Mouse (Mus musculus) kidney, embryonic 14.5 days (tissue): ENCODE measurements around the gene Chst15. TPM values are rescaled to one million over a fixed set of nuclear protein-coding genes. Genes with fewer than 3 reads are reported as not detected.

Experiments
- ATAC-seq: fragments of 200-750 bp; cut with Nextera tagmentation; 2 replicates; pipeline ENCODE4 v1.8.0; 2017; ENCODE audit warnings: moderate number of reproducible peaks, mild to moderate bottlenecking, moderate TSS enrichment, moderate library complexity; ENCODE audit not compliant: low FRiP score, low TSS enrichment
- H3K27ac ChIP-seq: fragments of 300-500 bp; sonication (generic); 2 replicates; pipeline ENCODE4 v1.5.1; 2014; ENCODE audit warnings: low read depth, mild to moderate bottlenecking, low read length, moderate library complexity, mixed read lengths
- H3K27me3 ChIP-seq: fragments of 300-500 bp; sonication (generic); 2 replicates; pipeline ENCODE4 v1.6.1; 2014; ENCODE audit warnings: mild to moderate bottlenecking, low read length; ENCODE audit not compliant: control insufficient read depth, insufficient read depth
- H3K36me3 ChIP-seq: fragments of 300-500 bp; sonication (generic); 2 replicates; pipeline ENCODE4 v1.6.1; 2014; ENCODE audit warnings: low read length, mixed read lengths; ENCODE audit not compliant: control insufficient read depth, insufficient read depth
- H3K4me1 ChIP-seq: fragments of 300-500 bp; sonication (generic); 2 replicates; pipeline ENCODE4 v1.6.1; 2014; ENCODE audit warnings: low read length, mixed read lengths; ENCODE audit not compliant: control insufficient read depth, insufficient read depth
- H3K4me2 ChIP-seq: fragments of 300-500 bp; sonication (generic); replicated peaks from 2 replicates; pipeline ENCODE4 v1.6.1; 2014; ENCODE audit warnings: low read depth, mild to moderate bottlenecking, low read length
- H3K4me3 ChIP-seq: fragments of 300-500 bp; sonication (generic); 2 replicates; pipeline ENCODE4 v1.5.1; 2014; ENCODE audit warnings: mild to moderate bottlenecking, low read length
- H3K9ac ChIP-seq: fragments of 300-500 bp; sonication (generic); 2 replicates; pipeline ENCODE4 v1.6.1; 2014; ENCODE audit warnings: low read depth, mild to moderate bottlenecking, low read length, moderate library complexity
- H3K9me3 ChIP-seq: fragments of 300-500 bp; sonication (generic); 2 replicates; pipeline ENCODE4 v1.6.1; 2016; ENCODE audit warnings: low read length; ENCODE audit not compliant: control insufficient read depth
- WGBS: fragments of 180-500 bp; shearing (Covaris S2); extraction: QIAGEN DNeasy Blood & Tissue Kit; methylation state at CpG from one replicate; pipeline ENCODE4 v1.1.7; 2014; 5-methylcytosine and 5-hydroxymethylcytosine counted together
- polyA plus RNA-seq: library from polyadenylated mRNA; unstranded; fragments of >200 nt; fragmentation: Nextera tagmentation; extraction: Ambion mirVana; gene quantifications from 2 replicates; pipeline ENCODE4 v1.2.1, GENCODE M21; 2014

Gene Chst15
- polyA plus RNA-seq, 1 experiment from 2014 or later = 18.8 TPM

GRCm38 (mm10) chr7:132236789-132237188, 80.2 kb downstream of the Chst15 start:
- 0 out of 2 replicates have a peak, but pooled peaks cover 8% of the 10 kb centered on the region for H3K4me1 ChIP-seq
- H3K4me2 ChIP-seq = no peak overlapping the region
- H3K27ac ChIP-seq = no peak overlapping the region
- no peaks in the 10 kb centered on the region for H3K9me3 ChIP-seq
- WGBS = 74% methylated on average over 8 of the region's 8 CpGs
- H3K27me3 ChIP-seq = no peaks in the 10 kb centered on the region
- no peak overlapping the region for H3K4me3 ChIP-seq
- no peak for ATAC-seq
- no peak overlapping the region for H3K9ac ChIP-seq
- H3K36me3 ChIP-seq = peaks cover 5% of the 10 kb centered on the region; the same call in 1 of the 2 replicates

GRCm38 (mm10) chr7:132234250-132234649, 82.8 kb downstream of the Chst15 start:
- Histone ChIP-seq H3K4me2 (no peak overlapping the region), H3K4me3 (no peak overlapping the region), H3K27me3 (no peaks in the 10 kb centered on the region), H3K9ac (no peak overlapping the region), H3K4me1 (0 out of 2 replicates have a peak, but pooled peaks cover 8% of the 10 kb centered on the region), H3K9me3 (no peaks in the 10 kb centered on the region), H3K27ac (no peak overlapping the region), H3K36me3 (peaks cover 5% of the 10 kb centered on the region; the same call in 1 of the 2 replicates)
- no peak for ATAC-seq
- 68% methylated on average over 3 of the region's 3 CpGs for WGBS

GRCm38 (mm10) chr7:132233732-132234131, 83.3 kb downstream of the Chst15 start:
- WGBS = 77% methylated on average over 4 of the region's 4 CpGs
- H3K36me3 ChIP-seq = peaks cover 5% of the 10 kb centered on the region; the same call in 1 of the 2 replicates
- no peak overlapping the region for H3K27ac ChIP-seq

GRCm38 (mm10) chr7:132232937-132233336, 84.1 kb downstream of the Chst15 start:
- H3K36me3 ChIP-seq = peaks cover 5% of the 10 kb centered on the region; the same call in 1 of the 2 replicates
- H3K4me2 ChIP-seq = no peak overlapping the region
- no peaks in the 10 kb centered on the region for H3K9me3 ChIP-seq
- 0 out of 2 replicates have a peak, but pooled peaks cover 7% of the 10 kb centered on the region for H3K4me1 ChIP-seq
- H3K27ac ChIP-seq = no peak overlapping the region
- H3K27me3 ChIP-seq = no peaks in the 10 kb centered on the region
- no peak overlapping the region for H3K9ac ChIP-seq
- WGBS = 34% methylated on average over 2 of the region's 2 CpGs
- H3K4me3 ChIP-seq = no peak overlapping the region
- ATAC-seq = no peak

More at GRCm38 (mm10) chr7:132233732-132234131, 83.3 kb downstream of the Chst15 start:
- H3K4me2 ChIP-seq = no peak overlapping the region
- no peaks in the 10 kb centered on the region for H3K9me3 ChIP-seq
- ATAC-seq = no peak
- H3K27me3 ChIP-seq = no peaks in the 10 kb centered on the region
- H3K4me1 ChIP-seq = 0 out of 2 replicates have a peak, but pooled peaks cover 8% of the 10 kb centered on the region
- no peak overlapping the region for H3K9ac ChIP-seq
- no peak overlapping the region for H3K4me3 ChIP-seq

- Histone ChIP-seq H3K4me1 (0 out of 2 replicates have a peak, but pooled peaks cover 3% of the 10 kb centered on the region), H3K9ac (no peak overlapping the region), H3K27ac (no peak overlapping the region), H3K4me3 (no peak overlapping the region), H3K27me3 (no peaks in the 10 kb centered on the region), H3K9me3 (no peaks in the 10 kb centered on the region), H3K36me3 (peaks cover 5% of the 10 kb centered on the region; the same call in 1 of the 2 replicates), H3K4me2 (no peak overlapping the region)
- WGBS = 89% methylated on average over 3 of the region's 3 CpGs
- no peak for ATAC-seq
Observed at GRCm38 (mm10) chr7:132231476-132231875, 85.6 kb downstream of the Chst15 start.

GRCm38 (mm10) chr7:132230961-132231360, 86.1 kb downstream of the Chst15 start:
- Histone ChIP-seq H3K27me3 (no peaks in the 10 kb centered on the region), H3K9me3 (no peaks in the 10 kb centered on the region), H3K4me2 (no peak overlapping the region), H3K4me3 (no peak overlapping the region), H3K27ac (no peak overlapping the region), H3K9ac (no peak overlapping the region), H3K4me1 (0 out of 2 replicates have a peak, but pooled peaks cover 3% of the 10 kb centered on the region), H3K36me3 (peaks cover 2% of the 10 kb centered on the region; the same call in 1 of the 2 replicates)
- WGBS = 84% methylated on average over 3 of the region's 3 CpGs
- ATAC-seq = no peak

- 81% methylated on average over 8 of the region's 8 CpGs for WGBS
- Histone ChIP-seq H3K4me3 (no peak overlapping the region), H3K36me3 (no peaks in the 10 kb centered on the region), H3K9me3 (no peaks in the 10 kb centered on the region), H3K27ac (no peak overlapping the region), H3K4me1 (no peaks in the 10 kb centered on the region), H3K9ac (no peak overlapping the region), H3K4me2 (no peak overlapping the region), H3K27me3 (no peaks in the 10 kb centered on the region)
- ATAC-seq = peak; percentile 22; the same call in 1 of the 2 replicates
Observed at GRCm38 (mm10) chr7:132227075-132227640, 89.9 kb downstream of the Chst15 start.

- peak; percentile 70; the same call in 1 of the 2 replicates for ATAC-seq
- WGBS = 63% methylated on average over 6 of the region's 6 CpGs
- Histone ChIP-seq H3K9ac (no peak overlapping the region), H3K9me3 (no peaks in the 10 kb centered on the region), H3K4me2 (no peak overlapping the region), H3K4me1 (no peaks in the 10 kb centered on the region), H3K36me3 (no peaks in the 10 kb centered on the region), H3K27me3 (no peaks in the 10 kb centered on the region), H3K27ac (no peak overlapping the region), H3K4me3 (no peak overlapping the region)
Observed at GRCm38 (mm10) chr7:132226379-132227074, 90.5 kb downstream of the Chst15 start.
